Mouse (Mus musculus) layer of hippocampus, adult 9-10 months (tissue): ENCODE results near the gene Uhrf1bp1l.
A peak's percentile ranks its signal among the peaks of the same experiment; 100 is the strongest.
"Not testable (repeated sequence)": the region's sequence is repeated elsewhere in the genome, so short reads cannot be mapped to it uniquely, and the experiment has no call there.

Experiments used
- DNase-seq: peaks from one replicate; pipeline ENCODE4 v3.0.0; 2022; ENCODE audit warnings: low spot score

The Uhrf1bp1l gene

DNA sequence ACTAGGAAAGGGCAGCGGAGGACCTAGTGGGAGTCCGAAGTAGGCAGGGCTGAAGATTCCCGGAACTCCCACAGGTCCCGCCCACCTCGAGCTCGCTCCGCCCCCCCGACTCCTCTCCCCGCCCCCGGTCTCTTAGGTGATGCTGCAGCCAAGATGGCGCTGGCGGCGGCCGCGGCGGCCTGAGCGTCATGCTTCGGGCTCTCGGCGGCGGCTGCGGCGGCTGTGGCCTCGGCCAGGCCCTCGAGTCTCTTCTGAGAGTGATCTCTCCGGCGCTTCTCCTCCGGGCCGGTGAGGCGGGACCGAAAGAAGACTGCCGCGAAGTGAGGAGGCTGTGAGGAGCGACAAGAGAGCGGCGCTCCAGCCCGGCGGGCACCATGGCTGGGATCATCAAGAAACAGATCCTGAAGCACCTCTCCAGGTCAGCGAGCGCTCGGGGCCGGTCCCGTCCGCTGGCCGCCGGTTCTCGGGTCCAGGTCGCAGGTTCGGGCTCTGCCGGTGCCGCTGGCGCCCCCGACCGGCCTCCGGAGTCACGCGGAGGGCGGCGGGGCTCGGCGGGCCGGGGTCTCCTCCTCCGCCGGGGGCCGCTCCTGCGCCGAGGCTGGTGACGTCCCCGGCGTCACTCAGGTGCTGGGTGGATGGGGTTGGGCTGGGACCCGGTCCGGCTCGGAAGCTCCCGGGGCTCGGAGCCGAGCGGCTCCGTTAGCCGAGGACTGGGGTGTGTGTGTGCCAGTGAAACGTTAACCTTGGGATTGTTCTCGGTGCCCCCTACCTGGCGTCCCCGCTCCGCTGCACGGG is at the start of gene Uhrf1bp1l:
TSS of gene Uhrf1bp1l (plus strand) at position 121 of the 795 bp plus-strand sequence.
- DNase-seq: peak; percentile 44

DNA sequence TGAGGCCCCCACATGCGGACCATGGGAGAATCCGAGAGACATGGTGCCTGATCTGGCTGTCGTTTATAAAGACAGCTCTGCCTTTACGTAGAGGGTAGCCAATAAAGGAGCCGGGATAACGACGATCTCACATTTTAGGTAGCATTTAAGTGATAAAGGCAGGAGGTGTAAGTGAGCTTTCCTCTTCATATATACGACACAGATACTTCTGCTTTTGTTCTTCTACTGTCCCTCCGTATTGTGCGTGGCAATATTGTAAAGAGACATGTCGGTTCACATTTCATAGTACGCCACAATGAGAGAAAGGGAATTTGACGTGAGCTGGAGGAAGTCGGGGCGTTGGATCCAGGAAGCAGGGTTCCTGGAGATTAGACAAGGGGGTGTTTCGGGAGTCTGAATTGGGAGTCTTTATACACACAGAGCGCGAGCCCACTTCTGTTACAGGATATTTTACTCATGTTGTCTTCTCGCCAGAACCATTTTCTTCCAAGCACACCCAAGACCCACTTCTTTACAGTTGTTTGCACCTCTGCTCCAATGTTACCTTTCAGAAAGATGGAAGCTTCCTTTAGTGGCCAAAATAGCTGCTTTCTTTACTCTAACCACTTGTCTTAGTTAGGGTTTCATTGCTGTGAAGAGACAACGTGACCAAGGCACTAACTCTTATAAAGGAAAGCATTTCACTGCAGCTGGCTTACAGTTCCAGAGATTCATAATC is 49.4 kb upstream of the Uhrf1bp1l start:
- DNase-seq: no peak

DNA sequence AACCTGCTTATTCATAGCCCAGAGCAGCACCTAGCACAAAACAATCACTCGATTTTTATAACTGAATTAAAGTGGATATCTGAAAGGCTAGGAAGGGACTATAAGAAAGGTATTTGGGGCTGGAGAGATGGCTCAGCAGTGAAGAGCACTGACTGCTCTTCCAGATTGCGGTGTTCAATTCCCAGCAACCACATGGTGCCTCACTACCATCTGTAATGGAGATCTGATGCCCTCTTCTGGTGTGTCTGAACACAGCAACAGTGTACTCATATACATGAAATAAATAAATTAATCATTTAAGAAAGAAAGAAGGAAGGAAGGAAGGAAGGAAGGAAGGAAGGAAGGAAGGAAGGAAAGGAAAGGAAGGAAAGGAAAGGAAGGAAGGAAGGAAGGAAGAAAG is 48.5 kb upstream of the Uhrf1bp1l start:
- not testable (repeated sequence) for DNase-seq

DNA sequence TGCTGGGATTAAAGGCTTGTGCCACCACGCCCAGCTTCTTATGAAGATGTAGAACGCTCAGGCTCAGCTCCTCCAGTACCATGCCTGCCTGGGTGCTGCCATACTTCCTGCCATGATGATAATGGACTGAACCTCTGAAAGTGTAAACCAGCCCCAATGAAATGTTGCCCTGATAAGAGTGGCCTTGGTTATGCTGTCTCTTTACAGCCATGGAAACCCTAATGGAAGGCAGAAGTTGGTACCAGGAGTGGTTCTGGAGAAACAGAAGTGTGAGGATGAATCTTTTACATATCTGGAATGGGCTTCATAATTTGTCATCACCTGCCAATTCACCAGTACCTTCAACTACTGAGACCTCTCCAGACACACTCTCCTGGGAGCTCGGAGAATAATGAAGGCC is 46.8 kb upstream of the Uhrf1bp1l start:
- DNase-seq: no peak

DNA sequence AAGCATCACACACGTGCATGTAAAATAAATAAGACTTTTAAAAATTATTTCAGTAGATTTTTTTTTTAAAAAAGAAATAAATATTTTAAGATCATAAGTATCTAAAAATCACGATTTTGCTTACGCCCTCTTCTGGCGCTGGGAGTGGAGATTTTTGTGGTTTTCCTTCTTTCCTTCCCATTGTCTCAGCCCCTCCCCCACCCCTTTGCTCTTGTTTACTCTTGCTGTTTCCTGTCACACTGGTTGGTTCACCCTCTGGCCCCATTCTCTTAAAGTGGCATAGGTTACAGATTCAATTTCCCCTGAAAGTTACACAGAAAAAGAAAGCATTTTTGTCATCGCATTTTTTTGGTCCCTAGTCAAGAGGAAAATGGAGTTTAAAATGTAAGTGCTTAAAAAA is 41.7 kb upstream of the Uhrf1bp1l start:
- no peak for DNase-seq

DNA sequence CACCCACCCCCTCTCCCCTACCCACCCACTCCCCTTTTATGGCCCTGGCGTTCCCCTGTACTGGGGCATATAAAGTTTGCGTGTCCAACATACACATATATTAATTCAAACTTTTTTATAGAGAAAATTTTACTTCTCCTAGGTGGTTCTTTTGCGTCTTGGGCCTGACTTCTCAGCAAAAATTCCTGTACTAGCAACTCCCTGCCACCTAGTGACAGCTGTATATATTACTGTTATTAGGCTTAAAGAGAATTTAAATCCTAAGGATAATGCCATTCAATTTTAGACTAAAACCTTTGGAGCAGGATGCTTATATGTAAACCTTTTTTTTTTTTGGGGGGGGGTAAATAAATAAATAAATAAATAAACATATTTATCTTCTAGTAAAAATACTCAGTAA is 37.4 kb upstream of the Uhrf1bp1l start:
- no peak for DNase-seq

DNA sequence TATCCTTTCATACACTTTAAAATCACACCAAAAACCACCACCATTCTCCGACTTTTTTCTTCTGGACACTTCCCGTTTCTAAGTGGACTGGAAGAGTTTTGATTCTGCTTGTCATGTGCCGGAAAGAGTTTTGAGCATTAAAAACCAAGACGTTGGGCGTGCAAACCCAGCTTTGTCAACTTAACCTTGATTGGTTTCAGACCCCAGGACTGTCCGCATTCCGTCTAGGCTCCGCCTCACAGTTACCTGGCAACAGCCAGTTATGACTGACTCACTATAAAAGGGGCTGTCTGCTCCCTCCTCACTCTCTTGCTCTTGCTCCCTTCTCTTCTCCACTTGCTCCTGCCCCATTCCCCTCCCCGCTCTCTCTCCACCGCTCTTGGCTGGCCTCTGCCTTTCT is 36.1 kb upstream of the Uhrf1bp1l start:
- no peak for DNase-seq

DNA sequence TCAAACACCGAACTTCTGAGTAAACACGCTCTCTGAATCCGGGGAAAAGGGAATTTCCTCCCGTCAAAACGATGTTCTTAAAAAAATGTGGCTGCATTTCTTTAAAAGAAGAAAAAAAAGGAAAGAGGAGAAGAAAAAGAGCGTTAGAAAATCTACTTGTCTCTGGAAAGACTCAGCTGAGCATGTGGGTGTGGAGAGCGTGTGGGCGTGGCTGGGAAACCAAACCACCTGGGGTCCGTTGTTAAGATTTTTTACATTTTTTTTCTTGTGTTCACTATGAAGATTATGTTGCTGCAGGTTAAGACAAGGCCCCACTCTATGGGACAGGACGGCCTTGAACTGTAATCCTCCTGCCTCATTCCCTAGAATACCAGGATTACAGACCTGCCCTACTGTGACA is 29.9 kb upstream of the Uhrf1bp1l start:
- DNase-seq: no peak

DNA sequence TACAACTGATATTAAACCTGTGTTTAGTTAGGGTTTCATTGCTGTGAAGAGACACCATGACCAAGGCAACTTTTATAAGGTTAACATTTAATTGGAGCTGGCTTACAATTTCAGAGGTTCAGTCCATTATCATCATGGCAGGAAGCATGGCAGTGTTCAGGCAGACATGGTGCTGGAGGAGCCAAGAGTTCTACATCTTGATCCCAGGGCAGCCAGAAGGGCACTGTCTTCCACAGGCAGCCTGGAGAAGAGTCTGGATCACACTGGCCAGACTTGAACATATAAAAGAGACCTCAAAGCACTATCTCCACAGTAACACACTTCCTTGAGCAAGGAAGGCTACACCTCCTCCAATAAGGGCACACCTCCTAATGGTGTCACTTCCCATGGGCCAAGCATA is 24.5 kb upstream of the Uhrf1bp1l start:
- no peak for DNase-seq

DNA sequence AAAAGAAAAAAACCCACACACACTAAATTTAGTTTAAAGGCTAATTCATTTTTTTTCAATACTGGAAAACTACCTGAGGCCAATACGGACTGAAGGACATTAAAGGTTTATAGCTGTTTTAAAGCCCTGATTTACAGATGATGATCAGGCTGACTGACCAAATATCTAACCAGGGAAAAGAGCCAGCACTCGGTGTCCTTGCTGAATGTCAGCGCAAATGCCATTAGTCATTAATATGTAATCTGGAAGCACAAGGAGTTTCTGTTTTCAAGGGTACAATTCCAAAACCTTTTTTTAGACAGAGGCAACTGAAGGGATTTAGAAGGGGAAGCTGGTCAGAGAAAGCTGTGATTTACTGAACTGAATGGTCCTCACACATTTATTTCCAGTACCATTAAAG is 24.0 kb upstream of the Uhrf1bp1l start:
- DNase-seq: no peak

DNA sequence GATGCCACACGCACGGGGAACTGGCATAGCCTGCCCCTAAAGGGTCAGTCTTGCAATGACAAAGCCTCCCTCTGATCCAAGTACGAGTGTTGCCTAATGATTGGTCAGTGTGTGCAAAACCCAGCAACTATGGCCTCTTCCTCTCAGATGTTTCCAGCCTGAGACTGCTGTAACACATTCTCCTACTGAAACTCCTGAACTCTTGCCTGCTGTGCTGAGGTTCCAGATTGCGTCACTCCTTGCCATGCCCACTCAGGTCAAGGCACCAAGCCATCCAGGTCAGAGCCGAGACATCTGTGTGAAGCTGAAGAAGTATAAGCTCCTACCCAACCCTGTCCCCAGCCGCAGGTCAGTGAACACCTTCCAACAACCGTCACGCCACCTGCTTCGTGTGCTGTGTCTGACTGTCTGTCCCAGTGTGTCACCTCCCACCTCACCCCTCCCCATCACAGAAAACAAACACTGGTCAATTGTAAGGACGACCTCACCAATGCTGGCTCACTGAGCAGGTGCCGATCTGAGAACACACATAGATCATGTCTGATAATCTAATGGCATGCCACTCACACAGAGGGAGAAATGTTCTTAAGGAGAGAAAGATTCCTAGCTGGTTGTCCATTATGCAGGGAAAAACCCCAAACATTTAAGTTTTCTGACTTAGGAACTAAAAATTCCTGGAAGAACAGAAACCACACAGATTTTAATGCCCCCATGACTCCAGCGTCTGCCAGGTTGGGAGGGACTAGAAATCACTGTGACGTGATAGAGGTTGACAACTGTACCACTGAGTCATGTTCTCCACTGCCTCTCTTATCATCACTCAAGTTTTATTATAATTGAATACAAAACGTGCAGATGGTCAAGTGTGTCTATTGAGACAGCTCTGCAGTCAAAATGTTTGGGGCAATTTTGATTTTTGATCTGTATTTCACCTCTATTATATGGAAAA is 22.3 kb upstream of the Uhrf1bp1l start:
- DNase-seq: no peak

DNA sequence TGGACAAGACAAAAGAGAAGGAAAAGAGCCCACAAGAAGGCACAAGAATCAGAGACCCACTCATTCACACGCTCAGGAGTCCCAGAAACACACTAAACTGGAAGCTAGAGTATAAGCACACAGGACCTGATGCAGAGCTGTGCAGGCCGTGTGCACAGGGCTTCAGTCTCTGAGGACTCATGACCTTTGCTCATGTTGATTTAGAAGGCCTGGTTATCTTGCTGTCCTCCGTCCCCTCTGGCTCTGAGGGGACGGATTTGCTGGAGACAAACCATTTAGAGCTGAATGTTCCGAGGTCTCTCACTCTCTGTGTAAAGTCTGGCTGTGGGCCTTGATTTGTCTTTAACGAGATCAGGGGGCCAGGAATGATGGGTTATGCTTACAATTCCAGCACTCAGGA is 14.4 kb upstream of the Uhrf1bp1l start:
- no peak for DNase-seq

DNA sequence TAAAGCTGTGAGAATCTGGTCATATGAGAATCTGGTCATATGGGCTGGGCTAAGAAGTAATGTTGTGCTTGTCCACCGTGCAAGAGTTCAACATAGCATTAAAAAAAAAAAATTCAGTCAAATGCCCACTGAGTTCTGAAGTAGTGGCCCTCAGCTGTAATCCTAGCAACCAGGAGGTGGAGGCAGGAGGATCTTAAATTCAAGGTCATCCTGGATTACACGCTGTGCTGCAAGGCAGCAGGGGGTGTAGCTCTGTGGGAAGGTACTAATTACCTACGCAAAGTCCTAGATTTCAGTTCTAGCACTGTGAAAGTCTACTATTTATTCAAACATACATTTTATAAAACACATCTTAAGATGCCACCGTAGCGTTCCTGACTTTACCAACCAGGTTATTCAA is 13.4 kb upstream of the Uhrf1bp1l start:
- no peak for DNase-seq

DNA sequence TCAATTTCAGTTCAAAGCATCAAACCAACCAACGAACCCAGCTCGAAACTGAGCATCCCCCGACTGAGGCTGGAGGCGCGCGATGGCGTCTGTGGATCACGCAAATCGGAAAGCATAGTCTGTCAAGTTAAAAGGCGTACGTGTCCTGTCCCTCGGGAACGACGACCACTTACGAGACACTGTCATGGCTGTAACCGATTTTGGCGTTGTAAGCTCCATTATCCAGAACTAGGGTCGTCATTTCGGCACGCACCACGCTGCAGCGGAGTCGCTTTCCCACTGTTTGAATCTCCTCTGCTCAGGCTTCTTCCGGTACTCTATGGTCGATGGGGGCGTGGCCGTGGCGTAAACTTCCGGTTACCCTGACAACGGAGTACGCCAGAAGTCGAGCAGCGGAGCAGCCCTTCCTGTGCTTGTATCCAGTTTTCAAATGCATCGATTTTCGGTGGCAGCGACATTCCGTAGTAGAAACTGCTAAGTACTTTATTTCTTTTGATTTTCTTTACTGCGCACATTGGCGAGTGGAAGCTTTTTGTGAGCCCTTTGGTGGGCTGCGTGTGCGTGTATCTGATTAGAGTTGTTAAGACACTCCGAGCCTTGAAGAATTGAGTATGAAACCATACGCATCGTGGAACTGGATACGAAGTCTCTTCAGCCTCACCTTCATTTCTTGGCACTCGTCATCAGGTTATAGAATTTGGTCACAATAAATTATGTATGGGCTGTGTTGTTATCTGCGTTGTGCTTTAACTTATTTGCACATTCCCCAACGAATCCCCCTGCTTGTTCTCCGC is 12.6 kb upstream of the Uhrf1bp1l start, which contains the start of gene Actr6:
TSS of gene Actr6 (minus strand) at position 295 of the 794 bp plus-strand sequence.
- DNase-seq: peak; percentile 81

DNA sequence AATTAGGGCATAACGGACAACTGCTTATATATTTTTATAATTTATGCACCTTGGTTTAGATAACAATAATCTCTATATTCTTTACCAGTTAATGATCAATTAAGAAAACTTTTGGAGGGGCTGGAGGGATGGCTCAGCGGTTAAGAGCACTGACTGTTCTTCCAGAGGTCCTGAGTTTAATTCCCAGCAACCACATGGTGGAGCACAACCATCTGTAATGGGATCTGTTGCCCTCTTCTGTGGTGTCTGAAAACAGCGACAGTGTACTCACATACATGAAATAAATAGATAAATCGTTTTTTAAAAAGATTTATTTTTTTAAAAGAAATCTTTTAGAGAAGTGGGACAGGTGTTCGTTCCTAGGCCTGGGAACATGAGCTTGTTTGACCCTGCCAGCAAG is 7.7 kb upstream of the Uhrf1bp1l start:
- no peak for DNase-seq

DNA sequence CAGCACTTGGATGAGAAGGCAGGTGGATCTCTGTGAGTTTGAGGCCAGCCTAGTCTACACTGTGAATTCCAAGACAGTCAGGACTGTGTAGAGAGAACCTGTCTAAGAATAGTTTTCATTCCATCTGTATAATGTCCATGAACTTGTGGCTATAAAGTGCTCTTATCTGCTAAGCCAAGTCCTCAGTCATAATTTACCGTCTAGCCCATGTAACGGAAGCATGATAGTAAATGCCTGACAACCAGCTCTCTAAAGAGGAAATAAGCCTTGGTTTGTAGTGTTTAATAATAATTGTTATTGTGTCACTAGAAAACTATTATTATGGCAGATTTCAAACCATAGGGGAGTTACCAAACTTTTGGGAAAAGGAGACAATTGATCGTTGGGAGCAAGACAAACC is 6.9 kb upstream of the Uhrf1bp1l start:
- no peak for DNase-seq

DNA sequence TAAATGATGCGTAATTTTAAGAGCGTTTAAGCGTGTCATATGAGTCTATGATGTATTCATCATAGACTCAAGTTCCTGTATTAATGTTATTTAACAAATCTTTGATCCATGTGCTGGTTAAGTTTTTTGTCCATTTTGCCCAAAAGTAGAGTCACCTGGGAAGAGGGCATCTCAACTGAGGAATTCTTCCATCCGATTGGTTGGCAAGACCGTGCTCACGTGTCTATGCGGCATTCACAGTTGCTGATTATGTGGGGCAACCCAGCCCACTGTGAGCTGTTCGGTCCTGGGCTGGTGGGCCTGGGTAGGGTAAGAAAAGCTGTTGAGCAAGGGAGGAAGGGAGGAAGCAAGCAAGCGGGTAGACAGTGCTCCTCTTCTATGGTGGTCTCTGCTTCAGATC is 6.4 kb upstream of the Uhrf1bp1l start:
- DNase-seq: no peak

DNA sequence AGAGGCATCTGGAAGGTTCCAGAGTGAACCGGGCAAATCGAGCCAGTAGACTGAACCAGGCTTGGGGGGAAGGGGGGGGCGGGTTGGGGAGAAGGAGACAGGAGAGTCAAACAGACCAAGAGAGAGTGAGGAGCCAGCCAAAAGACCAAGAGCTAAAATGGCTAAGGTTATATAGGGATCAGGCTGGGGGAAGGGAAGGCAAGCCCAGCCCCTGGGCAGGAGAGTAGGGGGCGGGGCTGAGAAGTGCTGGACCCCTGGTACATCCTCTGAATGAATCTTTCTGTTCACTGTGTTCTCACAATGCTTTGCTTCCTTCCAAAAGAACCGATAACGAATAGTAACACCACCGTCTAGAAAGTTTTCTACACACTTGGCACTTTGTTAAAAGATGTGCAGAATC is 5.1 kb upstream of the Uhrf1bp1l start:
- no peak for DNase-seq

DNA sequence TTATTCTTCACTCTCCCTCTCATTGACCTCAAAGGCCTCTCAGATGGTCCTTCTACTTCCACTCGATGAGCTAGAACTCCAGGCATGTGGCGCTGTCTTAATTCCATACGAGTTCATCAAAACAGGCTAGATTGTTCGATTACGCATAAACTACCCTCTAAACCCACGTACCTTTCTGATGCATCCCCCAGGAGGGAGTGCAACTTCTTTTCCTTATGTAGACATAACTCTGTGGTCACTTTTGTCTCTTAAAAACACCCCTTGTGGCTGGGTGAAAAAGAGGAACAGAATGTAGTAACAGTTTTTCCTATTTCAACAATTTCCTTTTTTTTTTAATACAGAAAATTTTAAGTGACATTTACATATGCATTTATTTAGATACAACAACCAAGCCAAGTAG is 3.8 kb upstream of the Uhrf1bp1l start:
- no peak for DNase-seq

DNA sequence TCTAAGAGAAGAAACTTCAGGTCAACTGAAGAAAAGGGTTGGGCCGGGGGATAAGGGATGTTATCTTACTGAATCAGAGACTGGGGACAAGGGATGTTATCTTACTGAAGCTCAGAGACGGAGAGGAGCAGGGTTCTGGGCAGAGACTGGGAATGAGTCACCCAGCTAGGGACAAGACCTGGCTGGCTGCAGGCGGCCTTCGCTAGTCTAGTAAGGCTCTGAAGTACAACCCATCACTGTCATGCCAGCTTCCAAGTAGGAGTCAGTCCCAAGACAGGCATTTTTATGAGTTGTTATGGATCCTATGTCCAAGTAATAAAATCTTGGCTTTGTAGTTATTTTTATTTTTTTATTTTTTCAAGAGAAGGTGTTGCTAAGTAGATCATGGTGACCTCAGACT is 1.5 kb upstream of the Uhrf1bp1l start:
- DNase-seq: no peak

DNA sequence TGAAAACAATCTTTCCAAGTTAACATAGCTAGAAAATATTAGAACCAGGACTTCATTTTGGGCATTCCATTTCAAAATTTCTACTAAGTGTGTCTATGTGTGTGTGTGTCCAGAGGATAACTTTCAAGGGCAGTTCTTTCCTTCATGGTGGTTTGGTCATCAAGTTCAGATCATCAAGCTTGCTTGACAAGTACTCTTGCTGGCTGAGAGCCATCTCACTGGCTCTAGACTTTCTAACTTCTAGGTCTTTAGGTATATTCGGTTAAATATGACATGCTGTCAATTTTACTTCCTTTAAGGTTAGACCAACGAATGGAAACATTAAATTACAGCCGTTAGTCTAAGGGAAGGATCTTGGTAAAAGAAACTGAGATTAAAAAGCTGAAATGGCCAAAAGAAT is 450 bp upstream of the Uhrf1bp1l start:
- no peak for DNase-seq

DNA sequence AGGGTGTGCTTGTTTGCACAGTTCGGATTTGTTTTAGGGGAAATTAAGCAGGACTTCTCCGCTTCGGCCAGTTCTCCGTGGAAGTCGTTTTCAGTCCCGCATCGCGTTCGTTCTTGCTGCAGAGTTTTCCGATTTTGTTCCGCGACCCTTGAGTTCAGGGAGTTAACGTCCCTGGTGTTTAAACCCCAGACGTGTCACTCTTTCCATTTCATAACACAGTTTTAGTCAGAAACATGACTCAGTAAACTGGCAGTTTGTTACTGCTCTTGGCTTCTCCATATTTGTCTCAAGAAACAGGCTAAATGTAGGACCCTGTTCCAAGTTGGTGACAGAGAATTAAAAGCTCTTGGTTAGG is 852 bp downstream of the Uhrf1bp1l start:
- DNase-seq: no peak
